Mouse (Mus musculus): Measurements from ENCODE around the gene Cdadc1. TPM values are rescaled to one million over a fixed set of nuclear protein-coding genes. Genes with fewer than 3 reads are reported as not detected.

Cdadc1 gene
- polyA plus RNA-seq, 1 experiment from 2014 or later: 25.7 TPM

DNA sequence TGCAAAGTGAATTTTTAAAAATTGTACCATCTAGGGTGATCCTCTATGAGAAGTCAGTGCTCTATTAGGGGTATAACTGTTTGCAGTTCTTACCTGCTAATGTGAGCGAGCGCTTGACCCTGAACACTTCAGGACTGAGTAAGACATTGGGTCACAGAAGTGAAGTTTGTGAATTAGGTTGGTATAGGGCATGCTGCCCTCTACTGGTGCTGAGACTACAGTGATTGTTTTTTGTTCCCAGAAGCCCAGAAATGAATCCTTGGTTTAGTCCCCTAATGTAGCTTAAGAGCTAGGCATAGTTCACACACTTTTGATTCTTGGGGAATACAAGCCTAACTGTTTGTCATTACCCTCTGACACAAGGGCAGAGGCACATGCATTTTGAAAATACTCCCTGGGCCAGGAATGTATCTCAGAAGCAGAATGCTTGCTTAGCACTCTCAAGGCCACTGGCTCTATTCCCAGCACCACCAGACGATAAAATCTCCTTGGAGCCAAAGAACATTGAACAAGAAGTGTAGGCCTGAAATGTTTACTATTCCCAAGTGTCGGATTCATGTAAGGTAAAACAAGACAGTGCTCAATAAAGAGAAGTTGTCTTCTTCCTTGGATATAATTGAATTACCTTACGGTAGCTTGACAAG, 6.4 kb upstream of the Cdadc1 start:
- DNase-seq (ENCODE audit: low spot score): peak; percentile 73
- H3K4me1 ChIP-seq: peaks cover 8% of the 10 kb centered on the region; the same call in 1 of the 2 replicates
- no peaks in the 10 kb centered on the region for H3K36me3 ChIP-seq
- no peaks in the 10 kb centered on the region for H3K9me3 ChIP-seq
- no peak overlapping the region for H3K4me3 ChIP-seq
- WGBS: 61% methylated on average over 5 of the region's 5 CpGs
- no peak overlapping the region for H3K27ac ChIP-seq
- peaks cover 6% of the 10 kb centered on the region; the same call in 1 of the 2 replicates for H3K27me3 ChIP-seq (ENCODE audit: insufficient read depth, poor library complexity, severe bottlenecking)

GRCm38 (mm10) chr14:59598260-59598627, 485 bp upstream of the Cdadc1 start:
- H3K4me1 ChIP-seq: peaks cover 11% of the 10 kb centered on the region
- H3K27me3 ChIP-seq (ENCODE audit: insufficient read depth, poor library complexity, severe bottlenecking): peaks cover 6% of the 10 kb centered on the region; the same call in 1 of the 2 replicates
- peak overlapping the region; percentile 92 for H3K27ac ChIP-seq
- no peaks in the 10 kb centered on the region for H3K9me3 ChIP-seq
- H3K4me3 ChIP-seq: peak overlapping the region; percentile 94
- H3K36me3 ChIP-seq: 0 out of 2 replicates have a peak, but pooled peaks cover 2% of the 10 kb centered on the region
- DNase-seq (ENCODE audit: low spot score): no peak
- WGBS: 2% methylated on average over 8 of the region's 8 CpGs

DNA sequence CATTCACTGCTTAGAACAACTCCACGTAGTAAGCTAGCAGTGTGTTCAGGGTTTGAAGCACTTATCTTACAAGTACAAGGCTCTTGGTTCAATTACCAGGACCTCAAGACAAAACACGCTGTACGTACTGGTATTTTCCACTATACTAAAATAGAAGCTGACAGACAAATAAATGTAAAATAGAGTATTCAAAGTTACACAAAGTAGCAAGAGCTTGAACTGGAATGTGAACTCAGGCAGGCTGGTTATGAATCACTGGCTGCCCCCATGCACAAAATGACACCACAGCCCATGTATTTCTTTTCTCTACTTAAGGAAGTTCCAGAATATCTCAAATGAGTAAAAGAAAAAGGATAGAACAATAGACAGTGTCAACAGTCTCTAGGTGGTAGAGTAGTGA, 2.8 kb downstream of the Cdadc1 start:
- Histone ChIP-seq H3K36me3 (peaks cover 12% of the 10 kb centered on the region; the same call in 1 of the 2 replicates), H3K4me3 (no peak overlapping the region), H3K27ac (no peak overlapping the region), H3K9me3 (no peaks in the 10 kb centered on the region), H3K27me3 (ENCODE audit: insufficient read depth, poor library complexity, severe bottlenecking) (no peaks in the 10 kb centered on the region), H3K4me1 (peaks cover 11% of the 10 kb centered on the region)
- peak; percentile 16 for DNase-seq (ENCODE audit: low spot score)
- WGBS: 91% methylated on average over 3 of the region's 3 CpGs

DNA sequence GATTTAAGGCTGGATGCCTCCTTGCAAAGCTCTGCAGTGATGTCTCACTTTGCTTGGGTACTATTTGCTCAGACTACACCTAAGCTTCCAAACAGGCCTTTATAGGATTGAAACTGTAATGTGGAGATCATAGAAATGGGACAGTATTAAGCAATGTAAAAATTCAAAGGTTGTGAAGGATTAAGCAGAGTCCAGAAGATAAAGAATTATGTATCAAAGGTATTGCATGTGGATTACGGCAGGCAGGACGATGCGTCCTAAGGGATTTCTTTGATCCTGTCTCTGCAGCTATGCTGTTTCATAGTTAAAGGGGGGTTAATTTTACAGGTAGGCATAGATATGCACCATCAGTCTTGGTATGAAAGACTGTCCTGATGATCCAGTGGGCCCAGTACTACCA, 5.2 kb downstream of the Cdadc1 start:
- peak; percentile 4 for DNase-seq (ENCODE audit: low spot score)
- peaks cover 33% of the 10 kb centered on the region for H3K36me3 ChIP-seq
- no peaks in the 10 kb centered on the region for H3K9me3 ChIP-seq
- H3K27ac ChIP-seq: no peak overlapping the region
- H3K27me3 ChIP-seq (ENCODE audit: insufficient read depth, poor library complexity, severe bottlenecking): no peaks in the 10 kb centered on the region
- H3K4me1 ChIP-seq: peaks cover 11% of the 10 kb centered on the region
- 91% methylated on average over 3 of the region's 3 CpGs for WGBS
- H3K4me3 ChIP-seq: no peak overlapping the region

DNA sequence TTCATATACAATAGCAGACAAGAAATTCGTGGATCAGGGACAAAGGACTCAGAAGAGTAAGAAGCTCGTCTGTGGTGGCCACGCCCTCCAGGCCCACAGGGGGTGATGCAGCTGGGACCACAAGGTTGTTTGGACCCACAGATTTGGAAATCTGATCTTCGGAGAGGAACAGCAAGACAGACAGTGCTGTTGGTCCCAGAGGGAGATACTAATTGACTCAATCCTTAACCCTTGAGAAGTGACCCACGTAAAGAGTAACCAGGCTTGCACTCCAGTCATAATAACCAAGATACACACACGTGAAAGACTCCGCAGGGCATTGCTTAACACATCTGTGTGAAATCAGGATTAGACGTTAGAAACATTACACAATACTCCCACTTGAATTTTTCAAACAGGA, 5.9 kb downstream of the Cdadc1 start:
- Histone ChIP-seq H3K27ac (no peak overlapping the region), H3K4me3 (no peak overlapping the region), H3K9me3 (no peaks in the 10 kb centered on the region), H3K27me3 (ENCODE audit: insufficient read depth, poor library complexity, severe bottlenecking) (no peaks in the 10 kb centered on the region), H3K4me1 (peaks cover 4% of the 10 kb centered on the region), H3K36me3 (peaks cover 34% of the 10 kb centered on the region)
- DNase-seq (ENCODE audit: low spot score): no peak
- 83% methylated on average over 8 of the region's 8 CpGs for WGBS

DNA sequence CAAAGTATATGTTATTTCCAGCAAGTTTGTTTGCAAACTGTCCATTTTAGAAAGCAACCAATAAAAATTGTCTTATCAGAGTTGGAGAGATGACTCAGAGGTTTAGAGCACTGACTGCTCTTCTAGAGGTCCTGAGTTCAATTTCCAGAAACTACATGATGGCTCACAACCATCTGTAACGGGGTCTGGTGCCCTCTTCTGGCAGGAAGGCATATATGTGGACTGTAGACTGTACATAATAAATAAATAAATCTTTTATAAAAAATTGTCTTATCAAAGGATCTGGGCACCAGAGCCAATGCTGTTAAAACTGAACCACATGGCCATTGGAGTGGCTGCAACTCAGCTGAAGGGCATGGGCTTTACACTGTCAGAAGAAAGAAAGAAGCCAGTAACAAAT, 7.1 kb downstream of the Cdadc1 start:
- no peaks in the 10 kb centered on the region for H3K4me1 ChIP-seq
- no peak overlapping the region for H3K4me3 ChIP-seq
- no peak overlapping the region for H3K27ac ChIP-seq
- no peaks in the 10 kb centered on the region for H3K9me3 ChIP-seq
- no peak for DNase-seq (ENCODE audit: low spot score)
- H3K36me3 ChIP-seq: peaks cover 44% of the 10 kb centered on the region
- H3K27me3 ChIP-seq (ENCODE audit: insufficient read depth, poor library complexity, severe bottlenecking): no peaks in the 10 kb centered on the region
- WGBS: 71% methylated on average over 1 of the region's 1 CpGs

- H3K9me3 ChIP-seq: no peaks in the 10 kb centered on the region
- H3K27me3 ChIP-seq (ENCODE audit: insufficient read depth, poor library complexity, severe bottlenecking): no peaks in the 10 kb centered on the region
- no peak for DNase-seq (ENCODE audit: low spot score)
- H3K4me1 ChIP-seq: peaks cover 3% of the 10 kb centered on the region; the same call in 1 of the 2 replicates
- WGBS: 88% methylated on average over 5 of the region's 5 CpGs
- peaks cover 35% of the 10 kb centered on the region for H3K36me3 ChIP-seq
- H3K4me3 ChIP-seq: no peak overlapping the region
- H3K27ac ChIP-seq: no peak overlapping the region
Observed at GRCm38 (mm10) chr14:59576385-59576784, 21.4 kb downstream of the Cdadc1 start.

GRCm38 (mm10) chr14:59566756-59567155, 31.0 kb downstream of the Cdadc1 start:
- H3K4me1 ChIP-seq: 0 out of 2 replicates have a peak, but pooled peaks cover 3% of the 10 kb centered on the region
- H3K9me3 ChIP-seq: no peaks in the 10 kb centered on the region
- no peak overlapping the region for H3K4me3 ChIP-seq
- no peaks in the 10 kb centered on the region for H3K27me3 ChIP-seq (ENCODE audit: insufficient read depth, poor library complexity, severe bottlenecking)
- no peak overlapping the region for H3K27ac ChIP-seq
- WGBS: 82% methylated on average over 6 of the region's 6 CpGs
- peaks cover 30% of the 10 kb centered on the region for H3K36me3 ChIP-seq
- peak; percentile 41 for DNase-seq (ENCODE audit: low spot score)

- Histone ChIP-seq H3K4me3 (no peak overlapping the region), H3K27me3 (ENCODE audit: insufficient read depth, poor library complexity, severe bottlenecking) (no peaks in the 10 kb centered on the region), H3K27ac (no peak overlapping the region), H3K4me1 (0 out of 2 replicates have a peak, but pooled peaks cover 18% of the 10 kb centered on the region), H3K36me3 (no peaks in the 10 kb centered on the region), H3K9me3 (no peaks in the 10 kb centered on the region)
- DNase-seq (ENCODE audit: low spot score): peak; percentile 25
- 68% methylated on average over 1 of the region's 1 CpGs for WGBS
Observed at GRCm38 (mm10) chr14:59557886-59558285, 39.9 kb downstream of the Cdadc1 start.

GRCm38 (mm10) chr14:59557071-59557470, 40.7 kb downstream of the Cdadc1 start:
- Histone ChIP-seq H3K27me3 (ENCODE audit: insufficient read depth, poor library complexity, severe bottlenecking) (no peaks in the 10 kb centered on the region), H3K36me3 (no peaks in the 10 kb centered on the region), H3K4me1 (peaks cover 19% of the 10 kb centered on the region), H3K27ac (no peak overlapping the region), H3K4me3 (no peak overlapping the region), H3K9me3 (no peaks in the 10 kb centered on the region)
- DNase-seq (ENCODE audit: low spot score): no peak
- WGBS: 66% methylated on average over 4 of the region's 4 CpGs

DNA sequence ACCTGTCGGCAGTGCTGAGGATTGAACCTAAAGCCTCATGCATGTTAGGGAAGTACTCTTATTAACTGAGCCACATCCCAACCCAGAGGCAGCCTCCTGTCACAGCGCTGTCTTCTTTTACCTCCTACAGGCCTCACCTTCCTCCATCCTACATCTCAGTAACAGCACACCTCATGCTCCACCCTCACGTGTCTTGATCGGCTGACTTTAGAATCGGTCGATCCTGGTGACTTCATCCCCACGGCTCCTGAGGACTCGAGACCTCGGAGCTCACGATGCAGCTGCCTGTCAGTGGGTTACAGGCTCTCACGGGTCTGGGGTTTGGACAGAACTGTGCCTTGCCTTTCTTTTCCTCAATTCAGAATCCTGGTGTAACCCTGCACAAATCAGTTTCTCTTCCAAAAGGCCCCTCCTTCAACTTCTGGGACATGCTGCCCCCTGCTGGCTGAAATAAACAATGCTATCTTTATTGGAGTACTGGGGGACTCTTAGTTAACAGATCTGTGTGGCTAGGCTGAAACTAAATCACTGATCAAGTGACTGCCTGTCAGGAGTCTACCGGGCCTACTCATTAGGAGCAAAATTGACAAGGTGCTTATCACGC, 41.7 kb downstream of the Cdadc1 start:
- H3K4me3 ChIP-seq: no peak overlapping the region
- 54% methylated on average over 13 of the region's 13 CpGs for WGBS
- no peak overlapping the region for H3K27ac ChIP-seq
- H3K27me3 ChIP-seq (ENCODE audit: insufficient read depth, poor library complexity, severe bottlenecking): no peaks in the 10 kb centered on the region
- H3K4me1 ChIP-seq: peaks cover 29% of the 10 kb centered on the region
- no peaks in the 10 kb centered on the region for H3K9me3 ChIP-seq
- no peak for DNase-seq (ENCODE audit: low spot score)
- no peaks in the 10 kb centered on the region for H3K36me3 ChIP-seq

DNA sequence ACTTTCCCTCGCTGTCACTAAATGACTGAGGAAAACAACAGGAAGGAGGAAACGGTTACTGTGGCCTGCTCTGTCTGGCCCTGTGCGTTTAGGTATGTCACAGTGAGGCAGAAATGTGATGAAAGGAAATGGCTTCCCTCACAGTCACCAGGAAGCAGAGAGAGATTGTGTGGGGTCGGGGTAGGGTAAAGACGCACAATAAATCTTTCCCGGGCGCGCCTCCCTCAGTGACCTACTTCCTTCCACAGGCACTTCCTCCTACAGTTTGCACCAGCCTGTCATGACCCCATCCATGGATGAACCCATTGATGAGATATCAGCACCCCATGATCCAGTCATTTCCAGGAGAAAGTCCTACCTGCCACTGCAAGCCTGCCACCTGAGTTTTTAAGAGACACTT, 42.7 kb downstream of the Cdadc1 start:
- peak; percentile 73 for DNase-seq (ENCODE audit: low spot score)
- WGBS: 58% methylated on average over 8 of the region's 8 CpGs
- H3K4me3 ChIP-seq: no peak overlapping the region
- H3K9me3 ChIP-seq: no peaks in the 10 kb centered on the region
- no peaks in the 10 kb centered on the region for H3K27me3 ChIP-seq (ENCODE audit: insufficient read depth, poor library complexity, severe bottlenecking)
- no peaks in the 10 kb centered on the region for H3K36me3 ChIP-seq
- peaks cover 33% of the 10 kb centered on the region for H3K4me1 ChIP-seq
- H3K27ac ChIP-seq: no peak overlapping the region

GRCm38 (mm10) chr14:59554025-59554424, 43.7 kb downstream of the Cdadc1 start:
- H3K4me1 ChIP-seq: peaks cover 33% of the 10 kb centered on the region
- H3K9me3 ChIP-seq: no peaks in the 10 kb centered on the region
- no peak overlapping the region for H3K4me3 ChIP-seq
- H3K27me3 ChIP-seq (ENCODE audit: insufficient read depth, poor library complexity, severe bottlenecking): no peaks in the 10 kb centered on the region
- 67% methylated on average over 5 of the region's 5 CpGs for WGBS
- no peak overlapping the region for H3K27ac ChIP-seq
- DNase-seq (ENCODE audit: low spot score): peak; percentile 58
- no peaks in the 10 kb centered on the region for H3K36me3 ChIP-seq
